Mouse (Mus musculus) left cerebral cortex, postnatal 4 days (tissue): Measurements from ENCODE around the gene Cx3cr1. TPM values are rescaled to one million over a fixed set of nuclear protein-coding genes. Genes with fewer than 3 reads are reported as not detected.
"Not testable (repeated sequence)": the region's sequence is repeated elsewhere in the genome, so short reads cannot be mapped to it uniquely, and the experiment has no call there.

Experiments used
- DNase-seq: peaks from one replicate; pipeline ENCODE4 v3.0.0-alpha.2; 2022
- intact Hi-C: fragments of 180-260 bp; cut with DNase I; formaldehyde crosslinking; loops from one replicate; pipeline ENCODE4 v1.15.1; 2025
- total RNA-seq, 2 experiments: library from RNA; stranded (reverse); gene quantifications; 2 replicates each; pipeline ENCODE4 v1.2.3; 2021

The Cx3cr1 gene
- total RNA-seq, 2 experiments from 2014 or later, result 9.7 to 11.2 TPM

GRCm38 (mm10) chr9:120030421-120030820 is 39.3 kb downstream of the Cx3cr1 start:
- intact Hi-C loops, result no loop called here
- DNase-seq, result no peak

GRCm38 (mm10) chr9:120029880-120030279 is 39.8 kb downstream of the Cx3cr1 start:
- intact Hi-C loops, result no loop called here
- DNase-seq, result no peak

GRCm38 (mm10) chr9:120027401-120028151 is 42.1 kb downstream of the Cx3cr1 start:
- intact Hi-C loops, result loop anchor here (2.0 kb wide), 1 partner anchor 71 kb away; no protein-coding TSS in a partner anchor
- peak; percentile 43 for DNase-seq

- DNase-seq, result no peak
- intact Hi-C loops, result no loop called here
These were observed 45.1 kb downstream of the Cx3cr1 start for GRCm38 (mm10) chr9:120024625-120025024.

- peak; percentile 66 for DNase-seq
- intact Hi-C loops, result no loop called here
These were observed 45.5 kb downstream of the Cx3cr1 start for GRCm38 (mm10) chr9:120024171-120024570.

GRCm38 (mm10) chr9:120023086-120023811 is 46.4 kb downstream of the Cx3cr1 start, which contains the start of gene Xirp1:
TSS of gene Xirp1 (minus strand) at chr9:120023598.
- no peak for DNase-seq
- intact Hi-C loops, result no loop called here

GRCm38 (mm10) chr9:120021164-120021563 is 48.5 kb downstream of the Cx3cr1 start:
- intact Hi-C loops, result no loop called here
- no peak for DNase-seq

GRCm38 (mm10) chr9:120020285-120020890 is 49.3 kb downstream of the Cx3cr1 start:
- DNase-seq, result peak; percentile 85
- intact Hi-C loops, result no loop called here

- intact Hi-C loops, result no loop called here
- no peak for DNase-seq
These were observed 52.7 kb downstream of the Cx3cr1 start for GRCm38 (mm10) chr9:120016956-120017355.

GRCm38 (mm10) chr9:120014828-120015227 is 54.9 kb downstream of the Cx3cr1 start:
- intact Hi-C loops, result no loop called here
- DNase-seq, result no peak

GRCm38 (mm10) chr9:120013251-120013820 is 56.3 kb downstream of the Cx3cr1 start:
- DNase-seq, result no peak
- intact Hi-C loops, result no loop called here

- DNase-seq, result no peak
- intact Hi-C loops, result no loop called here
These were observed 56.9 kb downstream of the Cx3cr1 start for GRCm38 (mm10) chr9:120012781-120013180.

- intact Hi-C loops, DNase-seq: not testable (repeated sequence)
These were observed 57.5 kb downstream of the Cx3cr1 start for GRCm38 (mm10) chr9:120012161-120012560.

- DNase-seq, result peak; percentile 86
- intact Hi-C loops, result no loop called here
These were observed 58.1 kb downstream of the Cx3cr1 start for GRCm38 (mm10) chr9:120011533-120011932.

GRCm38 (mm10) chr9:120010781-120011511 is 58.7 kb downstream of the Cx3cr1 start:
- DNase-seq, result peak; percentile 97
- intact Hi-C loops, result no loop called here

- intact Hi-C loops, result no loop called here
- DNase-seq, result no peak
These were observed 59.8 kb downstream of the Cx3cr1 start for GRCm38 (mm10) chr9:120009871-120010270.

GRCm38 (mm10) chr9:120009226-120009841 is 60.3 kb downstream of the Cx3cr1 start:
- intact Hi-C loops, result no loop called here
- DNase-seq, result no peak

GRCm38 (mm10) chr9:120007833-120008232 is 61.8 kb downstream of the Cx3cr1 start:
- no peak for DNase-seq
- intact Hi-C loops, result no loop called here

GRCm38 (mm10) chr9:120005936-120006335 is 63.7 kb downstream of the Cx3cr1 start:
- intact Hi-C loops, result no loop called here
- no peak for DNase-seq

- intact Hi-C loops, result no loop called here
- no peak for DNase-seq
These were observed 66.8 kb downstream of the Cx3cr1 start for GRCm38 (mm10) chr9:120002893-120003292.
